Mouse (Mus musculus): ENCODE data around the gene Setd2.
A peak's percentile ranks its signal among the peaks of the same experiment; 100 is the strongest.

Setd2 gene

DNA sequence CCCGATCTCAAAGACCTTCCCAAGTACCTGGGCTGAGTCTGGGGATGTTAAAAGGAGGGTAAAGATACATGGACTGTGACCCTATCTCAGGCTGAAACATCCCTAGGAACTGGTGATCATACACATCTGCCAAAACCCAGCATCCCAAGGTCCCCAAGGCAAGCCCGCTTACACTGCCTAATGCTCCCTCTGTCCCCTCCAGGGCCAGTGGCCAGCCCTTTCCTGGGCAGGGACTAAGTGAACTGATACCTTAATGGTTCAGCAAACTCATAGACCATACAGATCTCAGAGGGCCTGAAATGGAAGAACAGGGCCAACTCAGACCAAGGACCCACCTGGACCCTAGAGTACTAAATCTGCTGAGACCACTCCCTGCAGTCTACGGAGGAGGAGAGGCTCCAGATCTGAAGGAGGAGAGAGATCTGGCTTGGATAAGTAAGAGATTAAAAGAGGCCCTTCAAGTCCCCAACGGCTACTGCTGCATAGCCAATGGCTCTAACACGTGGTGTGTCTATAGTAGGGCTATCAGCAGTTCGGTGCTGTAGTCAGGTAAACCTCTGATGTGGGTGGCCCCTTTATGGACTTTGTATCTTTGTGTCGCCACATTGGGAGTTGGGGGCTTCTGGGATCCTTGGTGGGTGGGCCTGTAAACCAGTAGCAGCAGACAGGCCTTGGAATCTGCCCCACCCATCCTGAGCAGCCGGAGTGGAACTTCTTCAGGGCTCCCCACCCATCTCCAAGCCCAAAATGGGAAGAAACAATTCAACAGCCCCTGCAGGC lies 91.2 kb downstream of the Setd2 start:
- no peak for DNase-seq

DNA sequence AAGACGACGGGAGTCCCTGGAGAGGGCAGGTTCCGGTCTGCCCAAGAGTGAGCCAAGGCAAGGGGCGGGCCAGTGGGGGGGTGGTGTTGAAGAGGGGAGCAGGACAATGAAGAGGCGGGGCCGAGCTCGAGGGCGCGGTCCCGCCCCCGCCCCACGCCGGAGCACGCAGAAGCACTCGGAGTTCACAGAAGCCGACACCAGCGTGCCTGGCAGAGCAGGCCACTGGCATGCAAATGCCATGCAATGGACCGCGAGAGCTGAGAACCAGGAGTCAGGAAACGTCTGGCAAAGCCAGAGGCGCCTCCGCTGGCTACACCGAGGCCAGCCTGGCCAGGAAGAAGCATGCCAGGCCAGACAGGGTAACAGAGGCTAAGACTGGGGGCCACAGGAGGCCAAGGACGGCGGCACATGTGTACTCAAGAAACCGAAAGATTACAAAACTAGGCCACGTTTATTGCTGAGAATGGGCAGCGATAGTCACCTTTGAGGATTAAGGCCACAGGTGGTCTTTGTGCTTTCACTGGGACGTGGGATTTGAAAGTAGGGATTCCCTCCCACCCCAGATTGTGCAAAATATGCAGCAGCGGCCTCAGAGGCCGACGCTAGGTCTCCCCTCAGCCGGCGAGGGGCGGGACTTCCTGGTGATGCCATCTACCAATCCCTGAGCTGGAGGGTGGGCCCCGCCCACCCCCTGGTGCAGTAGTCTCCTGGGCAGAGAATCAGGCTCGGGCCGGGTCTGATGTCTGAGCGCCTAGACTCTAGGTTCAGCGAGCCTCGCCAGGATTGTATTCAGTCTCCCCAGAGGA lies 92.2 kb downstream of the Setd2 start, which contains the start of gene Nradd:
Nradd (minus strand) TSS at position 92 of the 806 bp plus-strand sequence.
- DNase-seq = peak; percentile 87

DNA sequence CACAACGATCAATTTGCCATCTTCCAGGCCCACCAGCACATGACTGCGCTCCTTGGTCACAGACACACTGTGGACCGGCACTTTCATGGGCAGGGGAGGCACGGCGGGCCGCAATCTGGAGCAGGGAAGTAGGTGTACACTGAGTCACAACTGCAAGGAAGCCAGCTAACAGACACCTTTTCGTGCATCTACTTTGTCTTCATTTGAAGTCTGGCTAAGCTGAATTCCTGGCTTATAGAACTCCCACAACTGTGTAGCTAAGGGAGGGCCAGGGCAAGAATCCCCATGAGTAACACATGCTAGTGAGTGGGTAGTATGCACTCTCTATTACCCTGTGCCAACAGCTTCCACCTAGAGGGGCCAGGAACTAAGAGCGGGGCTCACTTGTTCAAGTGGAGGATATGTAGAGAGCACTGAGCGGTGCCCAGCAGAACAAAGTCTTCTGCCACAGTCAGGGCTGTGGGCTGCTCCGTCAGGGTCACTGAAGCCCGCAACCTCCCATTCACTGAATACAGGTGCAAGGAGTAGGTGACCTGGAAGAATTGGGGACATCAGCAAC lies 93.0 kb downstream of the Setd2 start:
- DNase-seq = no peak

DNA sequence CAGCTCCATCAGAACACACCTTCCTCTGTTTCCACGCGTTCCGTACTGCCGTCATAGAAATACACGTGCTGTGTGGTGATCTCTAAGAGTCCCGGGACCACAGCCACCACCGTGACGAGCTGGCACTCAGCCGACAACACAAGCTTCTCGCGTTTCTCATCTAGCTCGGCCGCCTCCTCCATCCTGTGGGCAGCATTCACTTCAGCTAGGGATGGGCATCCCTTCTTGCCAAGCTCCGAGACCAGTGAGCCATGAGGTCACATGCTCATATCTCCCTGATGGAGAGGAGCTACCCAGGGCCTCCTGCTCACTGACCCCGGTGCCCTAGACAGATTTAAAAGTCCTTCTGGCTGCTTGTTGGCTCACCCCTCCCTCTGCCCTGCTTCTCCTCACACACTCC lies 97.8 kb downstream of the Setd2 start:
- DNase-seq = no peak

DNA sequence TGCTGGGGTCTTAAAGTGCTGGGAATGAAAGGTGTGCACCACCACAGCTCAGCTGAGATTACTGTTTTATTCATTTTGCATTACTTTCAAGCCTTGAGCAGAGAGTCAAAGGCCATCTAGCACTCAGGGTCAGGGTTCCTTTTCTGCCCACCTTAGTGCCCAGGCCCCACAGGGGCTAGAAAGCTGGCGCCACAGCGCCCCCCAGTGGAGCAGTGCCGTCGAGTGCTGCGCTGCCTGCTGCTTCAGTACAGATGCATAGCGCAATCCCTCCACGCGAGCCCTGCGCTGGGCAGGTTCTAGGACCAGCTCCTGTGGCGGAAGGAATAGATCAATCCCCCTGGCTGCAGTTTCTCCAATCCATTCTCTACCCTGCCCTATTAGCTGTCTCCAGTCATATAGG lies 98.8 kb downstream of the Setd2 start:
- no peak for DNase-seq

DNA sequence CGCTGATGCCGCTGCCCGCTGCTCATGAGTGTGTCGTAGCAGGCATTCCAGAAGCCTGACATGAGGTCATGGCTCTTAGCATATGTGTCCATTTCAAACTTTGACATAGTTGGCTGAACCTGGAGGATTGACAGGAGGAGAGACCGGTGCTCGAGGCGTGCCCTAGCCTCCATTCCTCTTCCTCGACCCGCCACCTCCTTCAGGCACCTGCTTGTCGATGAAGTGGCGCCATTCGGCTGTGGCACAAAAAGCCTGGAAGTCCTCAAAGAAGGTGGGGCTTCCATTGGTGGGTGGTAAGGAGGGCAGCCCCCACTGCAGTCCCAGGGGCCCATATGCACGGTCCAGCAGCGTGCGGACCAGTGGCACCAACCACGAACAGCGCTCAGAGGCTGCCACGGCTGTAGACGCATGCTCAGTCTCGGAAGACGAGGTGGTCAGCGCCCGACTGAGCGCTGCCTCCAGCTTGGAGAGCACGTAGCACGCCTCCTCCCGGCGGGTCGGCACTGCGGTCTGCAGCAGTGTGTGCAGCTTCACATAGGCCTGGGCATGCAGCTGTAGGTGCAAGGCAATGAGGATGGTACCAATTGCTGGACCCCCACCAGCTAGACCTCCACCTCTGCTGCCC lies 99.4 kb downstream of the Setd2 start:
- DNase-seq = no peak

DNA sequence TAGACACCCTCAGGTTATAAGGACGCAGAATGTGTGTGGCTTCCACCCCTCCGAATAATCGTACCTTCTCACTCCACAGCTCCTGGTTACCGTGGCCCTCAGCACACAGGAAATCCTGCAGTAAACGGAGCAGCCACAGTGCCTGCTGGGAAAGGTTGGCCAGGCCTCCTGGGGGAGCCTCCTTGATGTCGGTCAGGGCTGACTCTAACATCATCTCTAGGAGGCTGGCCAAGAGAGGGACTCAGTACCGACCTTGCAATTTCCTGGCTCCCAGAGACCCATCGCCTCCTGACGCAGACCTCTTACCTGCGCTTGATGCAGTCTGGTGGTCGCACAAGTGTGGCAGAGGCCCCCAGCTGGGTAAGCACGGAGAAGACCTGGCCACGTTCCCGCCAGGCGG lies 100.3 kb downstream of the Setd2 start:
- no peak for DNase-seq

DNA sequence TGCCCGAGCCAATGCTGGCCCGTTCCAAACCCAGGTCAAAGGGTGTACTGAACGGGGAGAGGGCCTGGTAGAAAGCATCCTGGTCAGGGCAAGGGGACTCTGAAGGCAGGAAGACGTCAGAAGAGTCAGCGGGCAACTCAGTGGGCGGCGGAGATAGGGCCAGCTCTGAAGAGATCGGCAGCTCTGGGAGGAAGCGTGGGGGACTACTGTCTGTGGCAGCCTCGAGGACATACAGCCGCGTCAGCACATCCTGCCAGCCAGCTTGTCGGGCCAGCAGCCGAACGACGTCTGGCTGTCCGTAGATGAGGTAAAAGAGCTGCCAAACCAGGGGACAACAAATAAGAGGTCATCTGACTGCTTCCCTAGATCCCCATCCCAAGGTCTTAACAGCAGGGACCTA lies 101.5 kb downstream of the Setd2 start:
- DNase-seq = no peak

DNA sequence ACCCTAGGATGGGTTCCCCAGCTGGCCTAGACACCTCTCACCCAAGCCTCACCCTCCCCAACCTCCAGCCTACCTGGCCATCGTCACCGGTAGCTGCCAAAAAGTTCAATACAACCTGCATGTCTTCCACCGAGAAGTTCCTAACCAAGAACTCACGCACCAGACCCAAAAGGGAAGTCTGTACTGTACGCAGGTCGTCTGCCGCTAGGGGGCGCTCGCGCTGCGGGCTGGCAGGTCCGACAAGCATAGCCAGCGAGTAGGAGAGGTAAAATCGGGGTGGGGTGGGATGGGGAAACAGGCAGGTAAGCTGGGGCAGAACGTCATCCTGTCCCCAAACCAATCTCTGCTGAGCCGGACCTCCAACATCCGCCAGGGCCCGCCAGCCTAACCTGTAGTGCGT lies 102.8 kb downstream of the Setd2 start:
- peak; percentile 82 for DNase-seq

DNA sequence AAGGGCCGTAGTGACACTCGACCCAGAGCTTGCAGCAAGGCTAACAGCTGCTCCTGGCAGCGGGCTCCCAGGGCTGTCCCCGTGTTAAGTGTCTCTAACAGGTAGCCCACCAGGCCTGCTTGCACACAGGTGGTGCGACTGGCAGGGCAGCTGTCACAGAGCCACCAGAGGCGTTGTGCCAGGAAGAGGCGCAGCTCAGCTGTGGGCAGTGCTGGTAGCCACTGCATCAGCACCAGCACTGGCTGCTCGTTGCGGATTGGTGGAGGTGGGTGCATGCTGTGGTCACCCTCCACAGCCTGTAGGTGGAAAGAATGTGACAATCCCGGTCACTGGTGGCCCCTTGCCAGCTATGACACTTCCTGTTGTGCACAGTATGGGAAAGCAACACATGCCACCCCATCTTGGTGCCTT lies 106.2 kb downstream of the Setd2 start:
- DNase-seq = no peak

DNA sequence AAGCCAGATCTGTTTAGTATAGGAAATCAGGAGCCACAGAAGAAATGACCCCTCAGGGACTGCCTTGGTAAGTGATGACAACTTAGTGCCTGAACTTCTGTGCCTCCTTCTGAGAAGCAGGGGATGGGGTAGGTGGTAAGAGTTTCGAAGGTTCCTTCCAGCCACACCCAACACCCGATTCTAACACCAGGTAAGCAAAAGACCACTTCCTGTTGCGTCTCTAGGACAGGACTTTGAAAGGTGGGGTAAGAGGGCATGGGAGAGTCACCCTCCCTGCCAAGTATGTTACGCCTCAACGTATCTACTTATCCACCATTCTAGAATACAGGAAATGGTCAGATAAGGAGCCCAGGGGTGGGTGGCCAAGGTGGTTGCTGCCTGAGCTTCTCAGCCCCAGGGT lies 108.6 kb downstream of the Setd2 start:
- no peak for DNase-seq

DNA sequence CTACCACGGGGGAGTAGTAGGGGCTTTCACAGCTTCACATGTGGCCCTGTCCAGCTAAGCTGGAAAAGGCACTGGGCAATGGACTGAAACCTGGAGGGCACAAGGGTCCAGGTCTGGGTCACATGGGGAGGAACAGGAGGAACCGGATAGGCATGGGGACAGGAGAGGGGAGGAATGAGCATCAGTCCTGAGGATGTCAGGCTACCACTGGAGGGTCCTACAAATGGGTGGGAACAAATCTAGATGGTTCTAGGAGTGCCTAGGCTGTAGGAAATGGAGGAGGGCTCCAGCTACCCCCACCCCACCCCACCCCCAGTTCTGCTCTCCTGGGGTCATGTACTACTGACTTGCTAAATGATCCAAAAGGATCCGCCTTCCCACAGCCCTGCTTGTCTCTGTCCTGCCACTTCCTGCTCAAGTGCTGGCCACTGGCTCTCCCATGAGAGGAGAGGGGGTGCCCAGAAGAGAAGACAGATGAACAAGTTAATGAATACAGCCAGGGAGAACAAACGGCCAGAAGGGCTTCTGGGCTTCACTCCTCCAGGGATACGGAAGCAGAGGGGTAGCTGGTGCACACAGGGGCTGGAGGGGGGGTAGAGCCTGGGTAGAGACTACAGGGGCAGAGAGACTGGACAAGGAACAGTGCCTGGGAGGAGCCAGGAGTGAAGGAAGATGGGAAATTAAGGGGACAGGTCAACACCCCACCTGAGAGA lies 110.6 kb downstream of the Setd2 start:
- DNase-seq = no peak

DNA sequence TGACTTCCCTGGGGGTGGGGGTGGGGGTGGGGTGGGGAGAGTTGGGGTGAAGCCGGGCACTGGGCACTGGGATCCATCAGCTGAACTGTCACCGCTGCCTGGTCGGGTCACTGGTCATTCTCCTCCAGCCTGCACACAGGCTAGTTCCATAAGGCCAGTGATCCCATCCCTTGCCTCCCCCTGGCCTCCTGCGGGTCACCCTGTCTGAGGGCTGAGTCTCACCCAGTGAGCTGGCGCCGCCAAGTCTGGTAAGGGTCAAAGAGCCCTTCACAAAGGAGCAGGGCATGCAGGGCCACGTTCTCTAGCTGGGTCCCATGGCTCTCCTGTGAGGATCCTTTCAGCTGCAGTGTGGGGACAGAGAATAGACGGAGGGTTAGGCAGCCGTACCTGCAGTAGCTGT lies 111.4 kb downstream of the Setd2 start:
- DNase-seq = no peak

DNA sequence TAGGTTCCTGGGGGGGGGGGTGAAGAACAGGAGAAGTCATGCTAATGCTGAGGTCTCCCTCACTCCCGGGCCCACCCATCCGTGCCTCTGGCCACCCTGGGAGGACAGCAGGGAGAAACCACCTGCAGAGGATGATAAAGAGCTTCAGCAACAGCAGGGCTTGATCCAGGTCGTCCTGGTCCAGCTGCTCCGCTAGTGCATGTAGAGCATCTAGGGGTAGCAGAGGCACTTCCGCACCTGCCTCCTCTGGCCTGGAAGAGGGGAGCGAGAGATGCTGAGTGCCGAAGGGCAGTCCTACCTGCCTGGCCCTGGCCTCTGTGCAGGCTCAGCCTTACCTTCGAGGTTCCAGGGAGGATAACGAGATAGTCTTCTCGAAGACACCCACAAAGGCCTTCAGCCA lies 111.9 kb downstream of the Setd2 start:
- no peak for DNase-seq

DNA sequence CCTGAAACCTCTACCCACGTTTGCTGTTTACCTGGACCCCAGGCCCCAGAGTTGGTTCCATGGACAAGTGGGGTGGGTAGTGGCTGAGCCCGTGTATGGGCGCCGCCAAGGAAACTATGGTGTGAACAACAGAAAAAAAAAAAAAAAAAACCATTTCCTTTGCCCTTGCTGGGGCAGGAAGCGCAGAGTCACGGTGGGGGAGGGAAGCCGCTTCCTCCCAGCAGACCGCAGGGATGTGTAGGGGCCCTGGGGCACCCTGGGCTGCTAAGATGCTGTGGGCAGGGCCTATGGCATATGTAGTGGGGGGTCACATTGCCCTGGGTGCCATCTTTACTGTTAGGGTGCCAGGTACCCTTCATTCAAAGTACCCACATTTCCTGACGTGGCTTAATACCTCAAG lies 112.8 kb downstream of the Setd2 start:
- no peak for DNase-seq

DNA sequence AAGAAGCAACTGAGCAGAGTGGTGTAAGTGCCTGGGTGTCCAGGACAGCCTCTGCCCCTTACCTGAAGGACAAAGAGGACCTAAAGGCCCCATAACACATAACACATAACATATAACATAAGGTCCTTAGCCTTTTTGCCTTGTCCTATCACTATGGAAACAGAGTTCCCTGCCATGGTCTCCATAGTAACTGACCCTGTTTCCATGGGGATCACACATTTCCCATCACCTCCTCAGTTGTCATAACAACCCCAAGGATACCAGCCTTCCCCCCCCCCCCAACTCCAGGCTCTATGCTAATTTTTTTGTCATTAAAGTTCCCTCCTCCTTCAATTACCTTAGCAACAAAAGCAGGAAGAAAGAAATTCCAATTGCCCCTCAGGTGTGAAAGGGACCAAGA lies 117.4 kb downstream of the Setd2 start:
- DNase-seq = no peak

DNA sequence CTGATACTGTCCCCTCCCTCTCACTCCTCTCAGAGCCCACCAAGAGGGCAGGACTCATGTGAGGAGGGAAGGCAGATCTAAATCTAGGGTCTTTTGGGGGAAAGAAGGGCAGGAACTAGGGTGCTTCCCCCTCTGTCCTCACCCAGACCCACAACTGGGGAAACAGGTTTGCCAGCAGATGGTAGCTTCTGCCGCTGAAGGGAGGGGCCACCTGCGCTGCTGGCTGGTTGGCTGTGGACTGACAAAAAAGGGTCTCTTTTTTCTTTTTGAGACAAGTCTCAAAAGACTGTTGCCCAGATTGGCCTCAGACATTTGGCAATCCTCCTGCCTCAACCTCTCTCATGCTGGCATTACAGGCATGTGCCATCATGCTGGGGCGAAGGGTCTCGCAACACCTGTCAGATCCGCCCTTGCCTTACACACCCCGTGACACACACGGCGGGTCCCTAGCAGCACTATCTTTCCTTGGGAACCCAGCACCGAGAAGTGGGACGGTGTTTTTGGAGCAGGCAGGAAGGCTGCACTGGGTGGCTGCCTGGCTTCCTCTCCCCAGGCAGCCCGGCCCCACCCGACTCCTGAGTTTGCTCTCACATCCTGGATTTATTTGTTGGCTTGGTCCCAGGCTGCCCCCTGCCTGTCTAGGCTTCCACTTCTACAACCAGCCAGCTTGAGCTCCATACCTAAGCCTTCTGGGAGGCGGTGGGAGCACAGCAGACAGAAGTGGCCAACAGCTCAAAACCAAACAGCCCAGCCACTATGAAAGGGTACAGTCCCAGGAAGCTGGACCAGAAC lies 119.7 kb downstream of the Setd2 start:
- DNase-seq = no peak

DNA sequence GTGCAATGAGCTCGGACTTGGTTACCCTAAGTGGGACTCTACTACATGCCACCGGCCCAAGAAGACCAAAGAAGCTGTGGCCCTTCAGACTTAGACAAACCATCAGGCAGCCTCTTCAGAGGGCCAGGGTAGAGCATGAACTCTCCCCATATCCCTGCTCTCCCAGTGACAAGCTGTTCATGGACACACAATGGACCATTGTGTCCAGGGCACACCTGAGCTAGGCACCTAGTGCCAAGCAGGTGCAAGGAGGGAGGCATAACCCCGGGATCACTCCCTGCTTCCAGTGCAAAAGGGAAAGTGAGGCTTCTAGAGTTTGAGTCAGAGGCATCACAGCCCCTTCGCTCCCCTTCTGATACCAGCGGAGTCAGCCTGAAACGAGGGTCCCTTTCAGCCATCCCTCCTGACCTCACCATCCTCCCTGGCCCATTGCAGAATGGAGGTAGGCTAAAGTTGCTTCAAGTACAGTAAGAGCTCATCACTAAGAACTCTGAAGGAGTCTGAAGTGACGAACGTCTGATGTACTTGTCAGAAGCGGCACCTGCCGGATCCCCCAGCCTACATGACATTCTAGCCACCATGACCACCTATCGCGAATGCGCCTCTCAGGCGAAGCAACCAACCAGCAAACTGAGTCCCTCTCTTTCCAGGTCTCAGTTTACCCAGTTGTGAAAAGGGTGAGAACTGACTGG lies 120.7 kb downstream of the Setd2 start:
- DNase-seq = no peak

DNA sequence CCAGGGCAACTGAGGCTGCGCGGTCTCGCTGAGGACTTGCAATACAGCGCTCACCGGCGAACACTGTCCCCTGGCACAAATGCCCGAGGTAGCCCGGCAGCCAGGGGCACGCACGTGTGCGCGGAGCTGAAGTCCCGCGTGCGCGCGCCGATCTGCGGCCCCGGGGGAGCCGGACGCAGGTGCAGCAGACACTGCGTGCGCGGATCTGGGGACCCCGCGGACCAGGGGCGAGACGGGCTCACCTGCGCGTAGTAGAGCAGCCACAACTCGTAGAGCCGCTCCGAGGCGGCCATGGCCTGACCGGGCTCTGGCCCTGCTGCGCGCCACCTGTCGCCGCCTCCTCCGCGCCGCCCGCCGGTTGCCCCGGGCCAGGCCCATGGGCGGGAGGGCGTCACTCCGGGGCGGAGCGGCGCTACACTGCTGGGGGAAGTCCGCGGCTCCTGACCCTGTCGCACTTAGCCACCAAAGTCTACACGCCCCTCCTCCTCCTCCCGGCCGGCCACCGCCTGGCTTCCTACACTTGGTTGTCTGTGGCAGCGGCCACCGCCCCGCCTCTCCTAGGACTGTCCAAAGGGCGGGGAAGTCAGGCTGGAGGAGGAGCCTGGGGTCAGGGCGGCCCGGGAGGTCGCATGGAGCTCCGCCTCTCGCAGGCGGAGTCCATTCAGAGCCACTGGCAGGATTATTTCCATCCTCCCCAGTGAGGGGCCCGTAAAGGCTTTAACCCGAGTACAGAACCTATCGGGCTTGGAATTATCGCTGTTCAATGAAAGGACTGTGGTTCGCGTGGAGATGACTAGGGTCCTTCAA lies 121.5 kb downstream of the Setd2 start, which contains the start of gene Nbeal2:
Nbeal2 (minus strand) TSS at position 507 of the 807 bp plus-strand sequence.
- peak; percentile 75 for DNase-seq
